Mouse (Mus musculus): ENCODE results near the gene Mmp9.

- TF ChIP-seq CTCF (IDR thresholded peaks at IDR 0.05; ENCODE audit: low read depth, low read length) (no peak), POLR2AphosphoS5 (IDR thresholded peaks at IDR 0.05; ENCODE audit: insufficient replicate concordance, low read depth, low read length) (no peak), TAL1 (conservative IDR thresholded peaks at IDR 0.05; ENCODE audit: low read depth, low read length) (no peak), GATA1 (IDR thresholded peaks at IDR 0.05; ENCODE audit: borderline replicate concordance, low read length) (no peak), GATA2 (IDR thresholded peaks at IDR 0.05; ENCODE audit: borderline replicate concordance, low read depth, low read length) (no peak)
Observed at GRCm38 (mm10) chr2:164935991-164936390, 4.6 kb upstream of the Mmp9 start.

Measured in G1E (cell line).